Mouse (Mus musculus): ENCODE data around the gene Pan3.

DNA sequence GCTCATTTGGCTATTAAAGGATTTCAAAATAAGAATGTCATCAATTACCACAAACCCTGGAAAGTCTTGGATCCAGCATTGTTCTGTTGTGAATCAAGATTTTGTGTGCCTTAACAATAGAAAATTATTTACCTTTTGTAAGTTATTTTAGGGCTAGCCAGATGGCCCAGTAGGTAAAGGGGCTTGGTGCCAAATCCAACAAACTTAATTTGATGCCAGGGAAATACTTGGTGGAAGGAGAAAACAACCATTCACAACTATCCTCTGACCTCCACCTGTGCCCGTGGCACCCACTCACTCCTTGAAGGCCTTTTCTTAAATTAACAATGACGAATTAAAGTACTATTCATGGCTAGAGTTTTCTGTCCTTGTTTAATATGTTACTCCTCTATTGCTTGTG, 66.0 kb downstream of the Pan3 start:
- no peak for TF ChIP-seq CTCF (IDR thresholded peaks at IDR 0.05; ENCODE audit: low read depth)
- TF ChIP-seq EP300 (IDR thresholded peaks at IDR 0.05; ENCODE audit: low read depth) = no peak
